Mouse (Mus musculus) urinary bladder, postnatal 4 days (tissue): ENCODE results near the gene Ltbp3.

Source experiments
- DNase-seq, 2 experiments: peaks; one replicate each; pipeline ENCODE4 v3.0.0; 2021 to 2022; ENCODE audit warnings: low spot score in 2 of 2

The Ltbp3 gene

DNA sequence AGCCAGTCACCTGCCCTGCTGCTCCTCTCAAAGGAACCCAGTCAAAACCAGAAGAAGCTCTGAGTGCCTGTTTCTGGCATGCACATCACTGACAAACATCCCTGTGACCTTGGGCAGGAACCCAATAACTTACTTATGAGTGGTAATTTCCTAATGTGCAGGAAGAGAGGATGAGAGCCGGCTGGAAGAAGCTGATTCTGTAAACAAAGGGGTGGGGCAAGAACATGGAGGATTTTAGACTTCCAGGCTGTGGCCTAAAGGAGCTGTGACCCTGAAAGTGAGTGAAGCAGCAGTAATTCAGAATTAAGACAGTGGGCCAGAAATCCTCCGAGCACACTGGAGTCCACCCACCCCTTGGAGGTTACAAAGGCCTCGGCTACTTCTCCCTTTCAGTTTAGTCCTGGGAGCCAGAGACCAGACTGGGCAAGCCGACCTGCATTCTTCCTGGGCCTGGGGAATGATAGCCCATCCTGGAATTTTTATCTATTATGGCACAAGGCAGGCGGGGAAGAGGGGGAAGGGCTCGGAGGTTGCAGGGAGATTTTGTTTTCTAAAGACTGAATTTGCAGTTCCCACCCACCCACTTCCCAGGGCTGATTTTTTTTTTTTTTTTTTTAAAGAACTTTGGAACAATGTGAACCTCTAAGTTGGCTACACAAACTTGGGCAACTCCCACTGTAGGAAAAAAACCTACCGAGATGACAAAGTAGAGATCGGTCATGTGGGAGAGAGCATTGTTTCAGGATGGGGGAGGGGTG is 65.5 kb downstream of the Ltbp3 start:
- peak in 1 of 2 experiments; percentile 63 for DNase-seq

DNA sequence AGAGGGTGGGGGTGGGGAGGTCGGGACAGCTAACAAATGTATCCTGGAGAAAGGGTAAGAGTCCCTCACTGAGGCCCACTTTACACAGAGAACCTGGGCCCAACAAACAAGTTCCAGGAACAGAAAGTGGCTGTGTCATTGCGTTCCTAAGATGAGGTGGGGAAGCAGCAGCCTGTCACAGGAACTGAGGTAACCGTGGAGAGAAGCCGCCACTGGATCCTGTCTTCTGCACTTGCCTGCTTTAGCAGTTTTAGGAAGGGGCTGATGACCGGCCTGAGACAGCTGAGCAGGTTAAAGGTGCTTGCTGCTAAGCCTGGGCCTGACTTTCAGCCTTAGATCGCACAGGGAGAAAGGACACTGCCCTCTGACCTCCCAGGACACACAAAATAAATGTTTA is 66.1 kb downstream of the Ltbp3 start:
- DNase-seq, result no peak

DNA sequence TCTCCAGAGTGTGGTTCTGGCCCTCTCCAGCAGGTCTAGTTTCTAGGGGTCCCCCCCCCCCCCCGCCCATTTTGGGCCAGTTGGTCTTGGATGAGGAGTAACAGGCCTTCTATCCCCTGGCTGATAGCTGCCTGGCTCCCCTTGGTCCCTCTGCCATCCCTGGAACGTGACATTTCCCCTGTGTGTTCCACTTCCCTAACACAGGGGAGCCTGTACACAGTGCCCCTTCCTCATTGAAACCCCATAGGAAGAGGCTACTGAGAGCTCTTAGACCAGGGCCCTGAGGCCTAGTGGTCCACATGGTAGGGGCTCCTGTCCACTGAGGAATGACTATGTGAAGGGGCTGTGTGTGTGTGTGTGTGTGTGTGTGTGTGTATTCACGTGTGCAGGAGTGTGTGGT is 67.0 kb downstream of the Ltbp3 start:
- DNase-seq, result no peak
